Mouse (Mus musculus): Measurements from ENCODE around the gene Dnajc27. TPM values are rescaled to one million over a fixed set of nuclear protein-coding genes. Genes with fewer than 3 reads are reported as not detected.

The Dnajc27 gene
- total and polyA plus RNA-seq, 3 experiments = 7.9 to 10.1 (median 9.8) TPM

- H3K27me3 ChIP-seq (replicated peaks) = no peaks in the 10 kb centered on the region
- DNase-seq (ENCODE audit: extremely low read depth) = no peak
- dilution Hi-C loops (cut with MboI; ENCODE audit: extremely low pct_ligation_motif_present, extremely low pct_unique_long_range_greater_than_20kb, low sequenced_read_pairs) = no loop called here
- TF ChIP-seq MXI1 (IDR thresholded peaks at IDR 0.05; ENCODE audit: low read depth, low read length) = no peak
- TF ChIP-seq ELF1 (IDR thresholded peaks at IDR 0.05; ENCODE audit: low read depth, low read length) = no peak
- no peak for TF ChIP-seq ZNF384 (IDR thresholded peaks at IDR 0.05; ENCODE audit: low read depth, low read length)
- TF ChIP-seq MAFK (IDR thresholded peaks at IDR 0.05; ENCODE audit: insufficient replicate concordance, low read length) = no peak
- TF ChIP-seq EP300 (IDR thresholded peaks at IDR 0.05; ENCODE audit: low read length) = no peak
- no peak for TF ChIP-seq TBP (conservative IDR thresholded peaks at IDR 0.05; ENCODE audit: low read depth, low read length)
- TF ChIP-seq SMC3 (IDR thresholded peaks at IDR 0.05; ENCODE audit: low read depth, low read length) = no peak
- no peak for TF ChIP-seq CHD2 (IDR thresholded peaks at IDR 0.05; ENCODE audit: low read length)
- TF ChIP-seq BHLHE40 (IDR thresholded peaks at IDR 0.05; ENCODE audit: low read depth, low read length) = no peak
- TF ChIP-seq E2F4 (IDR thresholded peaks at IDR 0.05; ENCODE audit: insufficient replicate concordance, low read depth, low read length) = no peak
- no peak for TF ChIP-seq MAZ (IDR thresholded peaks at IDR 0.05; ENCODE audit: low read depth, low read length)
- TF ChIP-seq CTCF (conservative IDR thresholded peaks at IDR 0.05 in 1 of 2, IDR thresholded peaks at IDR 0.05 in 1 of 2; ENCODE audit: low read depth in 2 of 2, low read length in 2 of 2) = no peak
- TF ChIP-seq IRF4 (IDR thresholded peaks at IDR 0.05; ENCODE audit: low read depth, low read length) = no peak
- no peak for TF ChIP-seq NRF1 (IDR thresholded peaks at IDR 0.05; ENCODE audit: low read depth, low read length)
- no peak for TF ChIP-seq NELFE (IDR thresholded peaks at IDR 0.05; ENCODE audit: low read depth, low read length)
- no peak for TF ChIP-seq RCOR1 (conservative IDR thresholded peaks at IDR 0.05; ENCODE audit: low read depth, low read length)
- no peak for TF ChIP-seq MAX (IDR thresholded peaks at IDR 0.05; ENCODE audit: low read length)
- no peak for TF ChIP-seq CHD1 (IDR thresholded peaks at IDR 0.05; ENCODE audit: low read depth, low read length)
- peaks cover 12% of the 10 kb centered on the region for H3K79me2 ChIP-seq (replicated peaks; ENCODE audit: control insufficient read depth, extremely low read depth, insufficient read depth, poor library complexity, severe bottlenecking)
- peak overlapping the region; percentile 35; the same call in 1 of the 2 replicates for H3K9ac ChIP-seq (ENCODE audit: insufficient read depth, low read depth)
- in situ Hi-C loops (cut with MboI; ENCODE audit: low pct_ligation_motif_present, low pct_unique_long_range_greater_than_20kb, low sequenced_read_pairs) = loop anchor here (5.0 to 10.0 kb wide), 2 partner anchors 416 to 461 kb away; no protein-coding TSS in a partner anchor
- H3K9me3 ChIP-seq (replicated peaks; ENCODE audit: low read length) = no peaks in the 10 kb centered on the region
- H3K4me3 ChIP-seq (replicated peaks in 1 of 3; ENCODE audit: low read depth in 2 of 3, low read length in 2 of 3, poor library complexity in 1 of 3) = peak overlapping the region in 2 of 3 experiments; percentile 53 to 64
- H3K4me2 ChIP-seq (ENCODE audit: insufficient read depth, low read depth, poor library complexity, severe bottlenecking) = peak overlapping the region; percentile 88
- H3K4me1 ChIP-seq (ENCODE audit: control insufficient read depth in 1 of 2, insufficient read depth in 2 of 2) = peaks cover 3 to 18% of the 10 kb centered on the region in 2 experiments; a peak in 2 of 4 replicates
- no peak overlapping the region for H3K27ac ChIP-seq (ENCODE audit: insufficient read depth, low read depth)
- peaks cover 18 to 35% of the 10 kb centered on the region in 2 experiments for H3K36me3 ChIP-seq (replicated peaks in 1 of 2; ENCODE audit: control insufficient read depth in 1 of 2, insufficient read depth in 1 of 2, low read length in 1 of 2)
Measured at GRCm38 (mm10) chr12:4083441-4083840, 1.1 kb downstream of the Dnajc27 start.

GRCm38 (mm10) chr12:4107383-4107782, 25.0 kb downstream of the Dnajc27 start:
- peak; percentile 57 for DNase-seq (ENCODE audit: extremely low read depth)
- Histone ChIP-seq H3K27ac (ENCODE audit: insufficient read depth, low read depth) (no peak overlapping the region), H3K27me3 (replicated peaks) (no peaks in the 10 kb centered on the region), H3K4me2 (ENCODE audit: insufficient read depth, low read depth, poor library complexity, severe bottlenecking) (no peak overlapping the region), H3K9ac (ENCODE audit: insufficient read depth, low read depth) (no peak overlapping the region), H3K4me3 (replicated peaks in 1 of 3; ENCODE audit: low read depth in 2 of 3, low read length in 2 of 3, poor library complexity in 1 of 3) (no peak overlapping the region), H3K79me2 (replicated peaks; ENCODE audit: control insufficient read depth, extremely low read depth, insufficient read depth, poor library complexity, severe bottlenecking) (no peaks in the 10 kb centered on the region), H3K36me3 (replicated peaks in 1 of 2; ENCODE audit: control insufficient read depth in 1 of 2, insufficient read depth in 1 of 2, low read length in 1 of 2) (peaks cover 53 to 83% of the 10 kb centered on the region in 2 experiments), H3K9me3 (replicated peaks; ENCODE audit: low read length) (no peaks in the 10 kb centered on the region), H3K4me1 (ENCODE audit: control insufficient read depth in 1 of 2, insufficient read depth in 2 of 2) (no peaks in the 10 kb centered on the region)
- TF ChIP-seq CTCF (conservative IDR thresholded peaks at IDR 0.05 in 1 of 2, IDR thresholded peaks at IDR 0.05 in 1 of 2; ENCODE audit: low read depth in 2 of 2, low read length in 2 of 2) (peak; percentile 53 to 76), SMC3 (IDR thresholded peaks at IDR 0.05; ENCODE audit: low read depth, low read length) (peak; percentile 84), KAT2A (IDR thresholded peaks at IDR 0.05; ENCODE audit: insufficient replicate concordance, low read length) (no peak), RAD21 (IDR thresholded peaks at IDR 0.05; ENCODE audit: low read depth, low read length) (peak; percentile 63), MAX (IDR thresholded peaks at IDR 0.05; ENCODE audit: low read length) (no peak)
- dilution Hi-C loops (cut with MboI; ENCODE audit: extremely low pct_ligation_motif_present, extremely low pct_unique_long_range_greater_than_20kb, low sequenced_read_pairs) = no loop called here
- in situ Hi-C loops (cut with MboI; ENCODE audit: low pct_ligation_motif_present, low pct_unique_long_range_greater_than_20kb, low sequenced_read_pairs) = no loop called here
